Mouse (Mus musculus): ENCODE data around the gene Dact2. TPM values are rescaled to one million over a fixed set of nuclear protein-coding genes. Genes with fewer than 3 reads are reported as not detected.

Dact2 gene
- total and polyA plus RNA-seq, 3 experiments, result 0.76 to 1.4 (median 0.80) TPM

DNA sequence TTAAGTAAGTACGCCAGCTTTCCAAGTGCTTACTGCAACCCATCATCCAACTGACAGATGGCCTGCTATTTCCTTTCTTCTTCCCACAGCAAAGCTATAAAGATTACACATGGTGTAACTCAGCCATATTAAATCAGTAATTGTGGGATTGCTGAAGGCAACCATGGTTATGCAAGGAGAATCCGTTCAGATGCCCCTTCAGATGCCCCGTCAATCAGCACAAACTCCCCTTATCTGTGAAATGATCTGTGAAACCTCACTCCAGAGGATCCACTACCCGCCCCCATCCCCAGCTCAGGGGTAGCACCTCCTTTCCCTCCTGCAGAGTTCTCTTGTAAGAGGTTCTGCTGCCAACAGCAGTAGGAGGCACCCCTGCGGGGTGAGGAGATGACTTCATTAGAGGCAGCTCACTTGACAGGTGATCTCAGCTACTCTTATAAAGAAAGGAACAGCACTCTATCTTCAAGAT lies 3.0 kb upstream of the Dact2 start:
- peaks cover 8% of the 10 kb centered on the region for H3K27me3 ChIP-seq (ENCODE audit: control insufficient read depth, insufficient read depth, low read length)
- 25% methylated on average over 5 of the region's 5 CpGs for WGBS
- no peak overlapping the region for H3K4me3 ChIP-seq
- H3K4me1 ChIP-seq (ENCODE audit: control insufficient read depth, insufficient read depth, low read length), result no peaks in the 10 kb centered on the region
- H3K9ac ChIP-seq (ENCODE audit: low read depth, low read length), result no peak overlapping the region
- H3K36me3 ChIP-seq (ENCODE audit: control insufficient read depth, insufficient read depth, low read length), result no peaks in the 10 kb centered on the region
- no peak for TF ChIP-seq POLR2A (IDR thresholded peaks at IDR 0.05; ENCODE audit: insufficient read depth, low read depth, low read length)
- no peak for TF ChIP-seq EP300 (IDR thresholded peaks at IDR 0.05; ENCODE audit: insufficient read depth, low read depth, low read length)
- no peak for TF ChIP-seq CTCF (IDR thresholded peaks at IDR 0.05)
- DNase-seq, result no peak
- H3K27ac ChIP-seq, result no peak overlapping the region
- intact Hi-C loops (cut with DNase I), result loop anchor here (2.0 to 10.0 kb wide), 2 partner anchors 92 to 372 kb away; no protein-coding TSS in a partner anchor
- no peaks in the 10 kb centered on the region for H3K79me2 ChIP-seq (replicated peaks; ENCODE audit: control insufficient read depth, insufficient read depth, low read length)

- TF ChIP-seq EP300 (IDR thresholded peaks at IDR 0.05; ENCODE audit: insufficient read depth, low read depth, low read length) (0 out of 2 replicates have a peak, but pooled peaks have one; percentile 21), CTCF (IDR thresholded peaks at IDR 0.05) (peak; percentile 92), POLR2A (IDR thresholded peaks at IDR 0.05; ENCODE audit: insufficient read depth, low read depth, low read length) (no peak)
- 34% methylated on average over 3 of the region's 3 CpGs for whole genome bisulfite sequencing
- Histone ChIP-seq H3K9ac (ENCODE audit: low read depth, low read length) (no peak overlapping the region), H3K36me3 (ENCODE audit: control insufficient read depth, insufficient read depth, low read length) (no peaks in the 10 kb centered on the region), H3K4me3 (no peak overlapping the region), H3K4me1 (ENCODE audit: control insufficient read depth, insufficient read depth, low read length) (no peaks in the 10 kb centered on the region; the same call in 1 of the 2 replicates), H3K79me2 (replicated peaks; ENCODE audit: control insufficient read depth, insufficient read depth, low read length) (no peaks in the 10 kb centered on the region), H3K27ac (no peak overlapping the region), H3K27me3 (ENCODE audit: control insufficient read depth, insufficient read depth, low read length) (peaks cover 8% of the 10 kb centered on the region)
- intact Hi-C loops (cut with DNase I), result loop anchor here (2.0 to 10.0 kb wide), 2 partner anchors 91 to 371 kb away; no protein-coding TSS in a partner anchor
- DNase-seq, result peak; percentile 54 to 72
Observed at GRCm38 (mm10) chr17:14206062-14206461, 2.0 kb upstream of the Dact2 start.

DNA sequence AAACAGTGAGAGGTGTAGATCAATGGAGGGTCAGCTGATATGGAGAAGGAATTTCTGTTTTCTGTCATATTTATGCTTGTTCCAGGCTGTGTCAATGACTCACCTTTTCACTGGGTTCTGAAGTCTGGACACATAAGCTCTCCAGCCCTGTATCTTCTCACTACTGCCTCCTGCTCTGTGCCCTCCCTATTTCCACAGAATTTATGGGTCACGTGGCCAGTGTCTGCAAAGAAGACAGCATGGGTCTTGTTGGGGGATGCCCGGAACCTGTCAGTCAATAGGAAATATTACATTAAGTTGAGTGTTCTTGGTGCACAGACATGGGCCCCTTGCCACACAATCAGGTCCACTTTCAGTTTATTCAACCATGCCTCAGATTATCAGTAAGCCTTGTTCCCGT lies 1.1 kb upstream of the Dact2 start:
- peaks cover 8% of the 10 kb centered on the region for H3K27me3 ChIP-seq (ENCODE audit: control insufficient read depth, insufficient read depth, low read length)
- intact Hi-C loops (cut with DNase I), result loop anchor here (10.0 kb wide), 1 partner anchor 370 kb away; no protein-coding TSS in a partner anchor

DNA sequence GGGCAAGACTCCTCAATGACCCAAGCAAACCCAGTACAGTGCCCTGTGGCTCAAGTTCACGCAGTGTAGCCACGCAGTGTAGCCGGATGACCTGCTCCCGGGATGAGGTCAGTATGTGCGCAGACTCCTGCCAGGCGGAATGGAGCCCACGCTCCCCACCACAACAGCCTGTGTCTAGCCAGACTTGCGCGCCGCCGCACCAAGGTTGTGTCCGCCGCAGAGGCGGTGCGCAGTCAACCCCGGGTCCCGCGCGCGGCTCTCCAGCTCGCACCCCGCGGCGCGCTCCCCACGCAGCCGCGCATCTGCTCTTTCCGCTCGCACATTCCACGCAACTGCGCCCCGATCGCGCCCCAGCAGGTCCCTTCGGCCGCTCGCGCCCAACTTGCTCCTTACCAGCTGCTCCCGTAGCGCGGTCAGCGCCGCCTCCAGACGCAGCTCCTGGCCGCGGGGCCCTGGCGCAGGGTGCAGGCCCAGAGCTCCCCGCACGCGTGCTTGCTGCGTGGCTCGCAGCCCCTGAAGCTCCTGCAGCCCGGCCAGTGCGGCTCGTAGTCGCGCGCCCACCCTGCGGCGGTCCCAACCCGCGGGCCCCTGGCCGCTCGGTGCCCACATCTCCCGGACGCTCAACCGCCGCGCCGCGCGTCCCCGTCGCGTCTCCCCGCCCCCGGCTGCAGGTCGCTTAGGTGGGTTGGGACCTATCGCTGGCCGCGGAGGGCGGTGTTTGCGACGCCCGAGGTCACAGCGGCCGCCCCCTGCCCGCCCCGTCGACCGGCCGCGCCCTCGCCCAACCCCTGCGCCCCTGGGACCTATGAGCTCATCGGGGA lies 773 bp downstream of the Dact2 start:
- H3K4me1 ChIP-seq (ENCODE audit: control insufficient read depth, insufficient read depth, low read length), result no peaks in the 10 kb centered on the region; the same call in 1 of the 2 replicates
- H3K79me2 ChIP-seq (replicated peaks; ENCODE audit: control insufficient read depth, insufficient read depth, low read length), result no peaks in the 10 kb centered on the region
- peaks cover 8% of the 10 kb centered on the region for H3K27me3 ChIP-seq (ENCODE audit: control insufficient read depth, insufficient read depth, low read length)
- no peaks in the 10 kb centered on the region for H3K36me3 ChIP-seq (ENCODE audit: control insufficient read depth, insufficient read depth, low read length)
- peak overlapping the region; percentile 49 for H3K4me3 ChIP-seq
- H3K27ac ChIP-seq, result no peak overlapping the region; the same call in 1 of the 2 replicates
- 1% methylated on average over 95 of the region's 97 CpGs for WGBS
- peak overlapping the region; percentile 62 for H3K9ac ChIP-seq (ENCODE audit: low read depth, low read length)
- peak; percentile 54 to 61 for DNase-seq
- no peak for TF ChIP-seq CTCF (IDR thresholded peaks at IDR 0.05)
- no peak for TF ChIP-seq EP300 (IDR thresholded peaks at IDR 0.05; ENCODE audit: insufficient read depth, low read depth, low read length)
- TF ChIP-seq POLR2A (IDR thresholded peaks at IDR 0.05; ENCODE audit: insufficient read depth, low read depth, low read length), result no peak
- intact Hi-C loops (cut with DNase I), result loop anchor here (10.0 kb wide), 1 partner anchor 369 kb away; no protein-coding TSS in a partner anchor

More for the DNA sequence above, 1.1 kb upstream of the Dact2 start:
- H3K36me3 ChIP-seq (ENCODE audit: control insufficient read depth, insufficient read depth, low read length), result no peaks in the 10 kb centered on the region
- TF ChIP-seq POLR2A (IDR thresholded peaks at IDR 0.05; ENCODE audit: insufficient read depth, low read depth, low read length), result no peak
- no peak for TF ChIP-seq CTCF (IDR thresholded peaks at IDR 0.05)
- no peak for TF ChIP-seq EP300 (IDR thresholded peaks at IDR 0.05; ENCODE audit: insufficient read depth, low read depth, low read length)
- no peak for DNase-seq
- H3K4me3 ChIP-seq, result no peak overlapping the region
- H3K9ac ChIP-seq (ENCODE audit: low read depth, low read length), result no peak overlapping the region
- H3K27ac ChIP-seq, result no peak overlapping the region
- WGBS, result 74% methylated on average over 3 of the region's 3 CpGs
- no peaks in the 10 kb centered on the region; the same call in 1 of the 2 replicates for H3K4me1 ChIP-seq (ENCODE audit: control insufficient read depth, insufficient read depth, low read length)
- H3K79me2 ChIP-seq (replicated peaks; ENCODE audit: control insufficient read depth, insufficient read depth, low read length), result no peaks in the 10 kb centered on the region

DNA sequence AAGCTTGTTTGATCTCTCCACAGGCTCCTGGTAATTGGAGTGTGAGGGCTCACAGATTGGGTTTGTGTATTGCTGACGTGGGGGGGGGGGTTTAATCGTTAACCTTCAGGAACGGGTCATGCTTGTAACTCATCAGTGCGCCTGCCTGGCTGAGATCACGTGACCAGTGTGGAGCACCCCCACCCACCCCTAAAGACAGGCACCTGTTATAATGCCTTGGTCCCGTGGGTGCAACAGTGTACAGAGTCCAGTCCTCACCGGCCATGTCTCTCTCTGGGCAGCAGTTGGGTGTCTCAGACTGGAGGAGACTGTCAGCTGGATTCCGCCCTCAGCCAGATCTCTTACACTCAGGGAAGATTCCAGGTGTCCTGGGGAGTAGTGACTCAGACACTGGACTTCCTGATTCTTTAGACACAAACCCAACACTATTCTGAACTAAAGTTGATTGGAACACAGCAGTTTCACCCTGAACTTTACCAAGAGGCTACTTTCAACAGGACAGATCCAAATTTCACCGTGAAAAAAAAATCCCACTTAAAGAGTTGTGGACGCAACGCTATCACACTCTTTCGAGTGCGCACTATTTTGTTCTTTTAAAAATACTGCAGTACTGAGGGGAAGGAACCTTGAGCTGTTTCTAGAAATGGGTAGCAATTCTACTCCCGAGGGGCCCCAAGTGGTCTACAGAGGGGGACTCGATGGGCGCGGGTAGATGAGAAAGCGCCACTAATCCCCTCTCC lies 1.6 kb downstream of the Dact2 start:
- no peaks in the 10 kb centered on the region; the same call in 1 of the 2 replicates for H3K4me1 ChIP-seq (ENCODE audit: control insufficient read depth, insufficient read depth, low read length)
- no peak overlapping the region for H3K27ac ChIP-seq
- peak overlapping the region; percentile 49 for H3K4me3 ChIP-seq
- intact Hi-C loops (cut with DNase I), result loop anchor here (10.0 kb wide), 1 partner anchor 368 kb away; no protein-coding TSS in a partner anchor
- peaks cover 8% of the 10 kb centered on the region for H3K27me3 ChIP-seq (ENCODE audit: control insufficient read depth, insufficient read depth, low read length)
- H3K9ac ChIP-seq (ENCODE audit: low read depth, low read length), result no peak overlapping the region
- WGBS, result 12% methylated on average over 18 of the region's 18 CpGs
- TF ChIP-seq POLR2A (IDR thresholded peaks at IDR 0.05; ENCODE audit: insufficient read depth, low read depth, low read length), result no peak
- no peak for TF ChIP-seq EP300 (IDR thresholded peaks at IDR 0.05; ENCODE audit: insufficient read depth, low read depth, low read length)
- TF ChIP-seq CTCF (IDR thresholded peaks at IDR 0.05), result no peak
- H3K36me3 ChIP-seq (ENCODE audit: control insufficient read depth, insufficient read depth, low read length), result no peaks in the 10 kb centered on the region
- no peaks in the 10 kb centered on the region for H3K79me2 ChIP-seq (replicated peaks; ENCODE audit: control insufficient read depth, insufficient read depth, low read length)
- no peak for DNase-seq

Data from heart, adult 2 months (tissue).